Mouse (Mus musculus) kidney, adult 9 months (tissue): Measurements from ENCODE around the gene Abhd4.
A peak's percentile ranks its signal among the peaks of the same experiment; 100 is the strongest.

ENCODE experiments used
- DNase-seq: peaks from one replicate; pipeline ENCODE4 v3.0.0; 2022

Gene Abhd4

DNA sequence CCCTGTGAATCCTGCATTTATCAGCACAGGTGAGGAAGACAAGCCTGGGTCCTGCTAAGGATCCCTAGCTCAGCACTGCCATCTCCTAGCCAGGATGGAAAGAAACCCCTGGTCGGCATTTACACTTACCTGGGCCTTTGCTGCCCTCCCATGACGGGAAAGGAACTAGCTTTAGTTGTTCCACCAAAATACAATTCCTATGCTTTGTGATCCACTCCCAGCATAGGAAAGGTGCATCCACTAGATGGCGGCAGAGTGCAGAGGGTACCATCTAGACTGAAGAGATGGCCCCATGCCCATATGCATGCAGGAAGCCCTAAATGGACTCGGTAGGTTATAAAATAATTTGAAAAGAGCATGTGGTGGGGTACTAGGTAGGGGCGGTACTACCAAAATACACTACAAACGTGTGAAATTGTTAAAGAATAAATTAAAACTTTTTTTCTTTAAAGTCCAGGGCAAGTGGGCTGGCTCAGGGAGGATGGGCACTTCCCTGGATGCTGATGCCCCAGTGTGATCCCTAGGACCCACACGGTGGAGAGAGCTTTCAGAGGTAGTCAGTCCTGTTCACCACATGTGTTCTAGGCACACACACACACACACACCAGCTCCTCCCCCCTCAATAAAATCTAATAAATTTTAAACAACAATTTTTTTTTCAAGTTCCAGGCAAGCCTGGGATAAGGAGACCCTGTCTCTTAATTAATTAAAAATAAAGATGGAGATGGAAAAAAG lies 14.8 kb upstream of the Abhd4 start:
- peak; percentile 89 for DNase-seq

DNA sequence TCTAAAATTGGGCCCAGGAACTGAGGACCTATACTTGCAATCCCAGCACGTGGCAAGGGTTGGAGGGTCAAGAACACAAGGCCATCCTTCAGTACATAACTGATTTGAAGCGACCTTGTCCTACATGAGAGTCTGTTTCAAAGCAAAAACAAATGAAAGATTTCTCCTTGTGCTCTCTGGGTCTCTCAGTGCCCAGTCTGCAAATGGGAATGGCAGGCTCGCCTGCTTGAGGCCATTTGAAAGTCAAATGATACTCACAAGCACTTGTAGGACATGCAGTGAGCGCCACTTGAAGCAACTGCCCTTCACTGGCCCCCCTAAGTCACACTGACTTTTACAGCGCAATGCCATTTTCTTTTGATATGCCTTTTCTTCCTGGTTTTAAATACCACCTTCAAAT lies 13.4 kb upstream of the Abhd4 start:
- DNase-seq = no peak

DNA sequence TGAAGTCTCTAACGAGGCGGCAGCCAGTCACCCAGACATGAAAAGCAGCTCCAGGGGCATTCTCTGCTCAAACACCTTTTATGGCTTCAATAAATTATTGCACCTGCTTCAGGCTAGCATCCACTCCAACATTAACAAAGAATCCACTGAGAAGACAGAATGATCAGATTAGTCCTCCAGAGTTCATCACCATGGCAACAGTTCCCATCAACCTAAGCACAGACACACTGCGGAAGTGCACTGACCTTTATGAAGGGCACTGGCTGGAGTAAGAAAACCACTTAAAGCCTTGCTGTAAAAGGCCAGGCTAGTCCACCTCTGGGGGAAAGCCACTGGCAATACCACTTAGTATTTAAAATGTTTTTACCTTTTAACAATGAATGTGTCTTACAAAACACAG lies 9.8 kb upstream of the Abhd4 start:
- peak; percentile 42 for DNase-seq

DNA sequence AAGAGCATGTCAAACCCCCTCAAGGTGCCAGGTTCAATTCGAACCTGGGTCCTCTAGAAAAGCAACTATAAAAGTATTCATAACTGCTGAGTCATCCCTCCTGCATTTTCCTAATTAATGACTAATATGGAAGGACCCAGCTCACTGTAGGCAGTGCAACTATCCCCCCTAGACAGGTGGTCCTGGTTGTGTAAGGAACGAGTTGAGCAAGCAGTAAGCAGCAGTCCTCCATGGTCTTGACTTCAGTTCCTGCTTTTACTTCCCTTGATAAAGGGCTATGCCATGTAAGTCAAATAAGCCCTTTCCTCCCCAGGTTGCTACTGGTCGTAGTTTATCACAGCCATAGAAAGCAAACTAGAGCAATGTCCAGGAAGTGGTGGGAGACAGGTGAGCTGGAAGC lies 7.8 kb upstream of the Abhd4 start:
- no peak for DNase-seq

DNA sequence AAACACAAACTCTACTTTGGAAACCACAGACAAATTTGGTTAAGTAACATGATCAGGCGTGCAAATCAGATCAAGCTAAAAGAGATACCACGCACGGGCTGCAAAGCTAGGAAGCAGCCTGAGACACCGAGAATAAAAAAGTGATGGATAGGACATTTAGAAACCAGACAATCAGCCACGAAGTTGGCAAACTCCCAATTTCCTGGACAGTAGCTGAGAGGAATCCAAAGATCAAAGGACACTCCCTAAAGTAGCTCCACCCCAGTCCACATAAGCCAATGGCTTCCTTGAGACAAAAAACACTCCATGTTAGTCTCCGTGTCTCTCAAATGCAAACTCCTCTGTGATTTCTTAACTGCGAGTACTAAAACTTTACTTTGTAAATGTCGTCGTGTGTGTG lies 4.7 kb upstream of the Abhd4 start:
- DNase-seq = peak; percentile 88

DNA sequence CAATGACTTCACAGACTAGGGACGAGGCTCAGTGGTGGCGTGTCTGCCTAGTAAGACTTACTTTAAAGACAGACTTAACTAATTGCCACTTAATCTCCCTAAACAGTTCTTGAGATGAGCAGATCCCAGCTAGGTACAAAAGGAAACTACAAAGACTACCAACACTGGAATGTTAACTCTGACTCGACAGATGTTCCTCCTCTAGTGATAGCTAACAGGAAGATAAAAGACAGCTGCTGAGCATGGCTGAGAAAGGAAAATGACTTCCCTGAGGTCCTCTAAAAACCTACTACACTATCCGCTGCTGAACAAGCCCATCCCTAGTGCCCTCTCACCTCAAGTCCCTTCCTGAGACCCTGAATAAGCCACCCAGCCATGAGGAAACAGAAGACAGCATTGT lies 3.9 kb upstream of the Abhd4 start:
- no peak for DNase-seq

DNA sequence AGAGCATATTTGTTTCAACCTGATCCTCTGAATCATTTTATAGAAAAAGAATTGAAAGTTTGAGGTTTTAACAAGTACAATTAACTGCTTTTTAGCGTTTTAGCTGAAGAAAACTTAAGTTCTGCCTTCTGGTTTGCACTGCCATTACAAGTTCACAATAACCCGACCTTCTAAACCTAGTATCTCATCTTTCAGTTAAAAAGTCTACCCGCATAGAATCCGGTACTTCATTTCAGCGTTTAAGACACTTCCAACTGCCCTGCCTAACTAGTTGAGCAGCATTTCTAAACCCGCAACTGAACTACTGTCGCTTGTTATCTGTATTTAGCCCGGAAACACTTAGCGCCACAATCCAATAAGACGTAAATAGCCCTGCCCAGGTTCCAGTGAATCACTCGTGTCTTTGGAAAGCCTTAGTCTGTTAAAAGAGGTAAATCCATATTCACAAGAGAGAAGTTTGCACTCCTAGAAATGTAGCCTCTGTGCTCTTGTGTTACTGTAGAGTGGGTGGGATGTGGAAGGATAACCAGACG lies 748 bp downstream of the Abhd4 start:
- no peak for DNase-seq

DNA sequence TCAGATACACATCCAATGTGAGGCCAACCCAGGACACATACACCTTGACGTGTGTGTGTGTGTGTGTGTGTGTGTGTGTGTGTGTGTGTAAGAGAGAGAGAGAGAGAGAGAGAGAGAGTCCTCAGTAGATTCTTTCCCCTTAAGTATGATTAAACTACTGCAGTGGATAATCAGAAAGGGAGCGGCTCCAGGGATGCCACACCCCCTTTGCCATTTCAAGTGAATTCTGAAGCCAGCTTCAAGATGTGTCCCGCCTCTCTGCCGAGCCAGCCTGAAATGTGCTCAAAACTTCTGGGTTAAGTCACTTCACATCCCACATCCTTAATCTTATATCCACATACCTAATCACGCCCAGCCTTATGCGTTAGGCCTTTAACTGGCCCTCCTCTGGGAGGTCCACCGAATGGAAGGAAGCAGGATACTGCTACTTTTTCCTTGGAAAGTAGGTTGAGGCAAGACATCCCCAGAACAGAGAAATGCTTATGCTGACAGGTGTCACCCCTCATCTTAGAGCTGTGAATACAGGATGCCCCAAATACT lies 4.2 kb downstream of the Abhd4 start:
- DNase-seq = no peak

DNA sequence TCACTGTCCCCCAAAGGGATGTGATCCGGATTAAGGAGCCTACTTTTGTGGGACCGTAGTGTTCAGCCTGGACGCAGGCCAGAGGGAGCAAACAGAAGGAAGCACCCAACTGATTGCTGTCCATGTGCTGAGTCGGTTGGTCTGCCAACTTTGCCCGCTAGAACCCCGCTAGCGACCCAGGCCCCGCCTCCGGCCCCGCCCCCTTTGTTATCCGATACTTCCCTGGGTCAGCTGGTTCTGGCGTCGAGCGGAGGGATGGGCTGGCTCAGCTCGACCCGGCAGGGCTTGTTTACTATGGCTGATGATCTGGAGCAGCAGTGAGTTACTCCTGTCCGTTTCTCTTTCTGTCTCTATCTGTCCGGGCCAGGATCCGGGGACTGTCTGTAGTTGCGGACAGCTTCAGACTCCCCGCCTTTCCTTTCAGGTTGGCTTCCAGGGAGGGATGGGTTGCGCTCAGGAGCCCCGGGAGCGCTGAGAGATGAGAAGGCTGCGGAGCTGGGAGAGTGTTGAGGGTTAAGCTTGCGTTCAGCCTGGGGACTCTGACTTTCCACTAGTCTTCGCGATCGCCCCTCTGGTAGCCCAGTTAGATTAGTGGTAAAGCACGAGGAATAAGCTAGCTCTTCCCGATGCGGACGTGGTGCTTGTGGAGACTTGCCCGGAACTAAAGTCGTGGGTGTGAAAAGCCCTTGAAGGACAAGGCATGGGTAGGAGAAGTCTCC lies 5.2 kb downstream of the Abhd4 start:
- DNase-seq = peak; percentile 96

DNA sequence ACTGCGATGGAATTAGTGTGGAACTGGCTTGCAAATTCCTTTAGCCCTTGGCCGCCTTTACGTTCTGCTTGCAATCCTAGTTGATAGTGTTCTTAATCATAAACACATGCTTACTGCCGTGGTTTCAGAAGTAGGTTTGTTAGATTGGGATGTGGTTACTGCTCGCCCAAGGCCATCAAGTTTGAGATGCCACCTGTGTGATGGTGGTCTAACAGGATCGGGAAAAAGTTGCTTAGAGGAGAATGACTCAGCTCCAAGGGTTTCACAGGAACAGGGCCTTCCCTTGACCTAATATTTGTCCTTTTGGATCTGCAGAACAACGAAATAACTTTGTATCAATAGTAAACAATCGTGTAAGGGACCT lies 5.7 kb downstream of the Abhd4 start:
- no peak for DNase-seq

DNA sequence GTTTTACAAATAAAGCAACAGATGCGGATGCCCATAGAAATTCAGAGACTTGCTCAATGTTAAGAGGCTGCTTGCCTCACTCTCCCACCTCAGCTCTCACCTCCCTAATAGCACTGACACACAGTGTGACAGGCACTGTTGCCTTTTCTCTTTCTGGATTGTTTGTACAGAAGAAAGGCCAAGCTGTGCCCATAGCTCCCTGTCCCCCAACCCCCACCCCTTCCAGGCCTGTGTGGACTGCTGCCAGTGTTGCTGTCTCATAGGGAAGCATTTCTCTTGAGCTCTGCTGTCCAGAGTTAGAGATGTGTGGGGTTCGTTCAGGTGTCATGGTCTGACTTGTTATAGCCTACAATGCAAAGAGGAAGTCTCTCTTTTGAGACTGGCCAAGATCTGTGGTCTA lies 6.2 kb downstream of the Abhd4 start:
- no peak for DNase-seq

DNA sequence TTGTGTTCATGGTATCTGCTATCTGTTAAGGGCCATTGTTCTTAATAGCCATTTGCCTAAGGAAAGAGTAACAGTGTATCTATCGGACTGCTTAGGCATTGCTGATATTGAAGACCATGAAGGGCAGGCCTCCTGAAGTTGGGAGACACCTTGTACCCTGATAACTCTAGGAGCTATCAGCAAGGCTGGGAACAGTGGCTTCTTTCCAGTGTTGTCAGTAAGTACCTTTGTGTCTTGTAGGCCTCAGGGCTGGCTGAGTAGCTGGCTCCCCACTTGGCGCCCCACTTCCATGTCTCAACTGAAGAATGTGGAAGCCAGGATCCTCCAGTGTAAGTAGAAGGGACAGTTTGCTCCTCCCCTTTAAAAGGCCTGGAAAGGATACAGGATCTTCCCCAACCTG lies 7.4 kb downstream of the Abhd4 start:
- DNase-seq = no peak

DNA sequence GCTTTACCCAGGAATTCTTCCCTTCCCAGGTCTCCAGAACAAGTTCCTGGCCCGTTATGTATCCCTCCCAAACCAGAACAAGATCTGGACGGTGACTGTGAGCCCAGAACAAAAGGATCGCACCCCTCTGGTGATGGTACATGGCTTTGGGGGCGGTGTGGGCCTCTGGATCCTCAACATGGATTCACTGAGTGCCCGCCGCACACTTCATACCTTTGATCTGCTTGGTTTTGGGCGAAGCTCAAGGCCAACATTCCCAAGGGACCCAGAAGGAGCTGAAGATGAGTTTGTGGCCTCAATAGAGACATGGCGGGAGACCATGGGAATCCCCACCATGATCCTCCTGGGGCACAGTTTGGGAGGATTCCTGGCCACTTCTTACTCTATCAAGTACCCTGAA lies 8.6 kb downstream of the Abhd4 start:
- DNase-seq = no peak

DNA sequence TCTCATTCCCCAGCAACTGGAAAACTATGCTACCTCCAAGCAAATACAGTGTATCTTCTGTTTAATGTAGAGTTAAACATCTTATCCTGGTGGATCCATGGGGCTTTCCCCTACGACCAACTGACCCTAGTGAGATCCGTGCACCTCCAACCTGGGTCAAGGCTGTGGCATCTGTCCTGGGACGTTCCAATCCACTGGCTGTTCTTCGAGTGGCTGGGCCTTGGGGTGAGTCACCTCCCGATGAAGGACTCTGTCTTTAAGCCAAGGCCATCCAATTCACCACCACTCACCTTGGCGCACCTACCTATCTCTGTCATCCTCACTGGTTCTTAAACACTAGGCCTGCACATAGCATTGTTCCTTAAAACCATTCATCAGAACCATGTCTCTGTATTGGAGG lies 9.1 kb downstream of the Abhd4 start:
- no peak for DNase-seq

DNA sequence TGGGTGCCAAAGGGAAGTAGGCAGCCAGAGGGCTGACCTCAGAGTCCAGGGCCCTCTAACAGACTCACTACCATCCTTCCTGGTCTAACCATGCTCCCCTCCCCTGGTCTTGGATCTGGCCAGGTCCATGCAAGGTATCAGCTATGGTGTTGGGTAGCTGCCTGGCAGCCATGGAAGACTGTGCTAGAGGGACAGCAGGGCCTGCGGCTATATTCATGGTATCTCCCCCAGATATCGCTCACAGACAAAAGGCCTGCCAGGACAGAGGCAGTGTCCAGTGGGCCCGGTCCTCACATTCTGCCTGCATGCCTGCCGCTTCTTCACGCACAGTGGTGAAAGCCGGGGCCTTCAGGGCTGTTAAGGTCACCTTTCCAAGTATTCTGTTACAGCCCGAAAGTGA lies 10.2 kb downstream of the Abhd4 start:
- DNase-seq = no peak

DNA sequence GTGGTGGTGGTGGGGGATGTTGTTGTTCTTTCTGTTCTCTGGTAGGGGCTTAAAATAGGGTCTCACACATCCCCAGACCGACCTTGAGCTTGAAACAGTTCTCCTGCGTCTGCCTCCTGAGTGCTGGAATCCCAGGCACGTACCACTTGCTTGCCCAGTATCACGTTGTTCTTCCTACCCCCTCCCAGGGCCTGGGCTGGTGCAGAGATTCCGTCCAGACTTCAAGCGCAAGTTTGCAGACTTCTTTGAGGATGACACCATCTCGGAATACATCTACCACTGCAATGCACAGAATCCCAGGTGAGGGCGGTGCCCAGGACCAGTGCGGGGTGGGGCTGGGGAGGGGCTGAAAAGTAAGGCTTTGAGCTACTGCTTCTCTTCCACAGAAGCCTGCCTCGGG lies 11.1 kb downstream of the Abhd4 start:
- DNase-seq = no peak

DNA sequence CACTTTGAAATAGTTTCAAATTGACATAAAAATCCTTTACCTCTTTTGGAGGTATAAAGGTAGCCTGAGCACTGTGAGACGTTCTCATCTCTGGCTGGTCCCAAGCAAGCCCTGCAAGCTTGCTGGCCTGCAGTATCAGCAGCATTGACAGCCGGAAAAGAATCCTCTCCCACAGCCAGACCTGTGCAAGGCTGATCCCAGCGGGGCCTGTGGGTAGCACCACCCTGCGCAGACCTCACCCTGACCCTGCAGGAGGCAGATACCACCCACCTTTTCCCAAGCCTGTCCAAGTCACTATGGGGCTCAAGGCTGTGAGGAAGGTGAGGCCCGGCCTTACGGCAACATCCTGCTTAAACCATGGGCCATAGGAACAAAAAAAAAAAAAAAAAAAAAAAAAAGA lies 12.0 kb downstream of the Abhd4 start:
- DNase-seq = no peak

DNA sequence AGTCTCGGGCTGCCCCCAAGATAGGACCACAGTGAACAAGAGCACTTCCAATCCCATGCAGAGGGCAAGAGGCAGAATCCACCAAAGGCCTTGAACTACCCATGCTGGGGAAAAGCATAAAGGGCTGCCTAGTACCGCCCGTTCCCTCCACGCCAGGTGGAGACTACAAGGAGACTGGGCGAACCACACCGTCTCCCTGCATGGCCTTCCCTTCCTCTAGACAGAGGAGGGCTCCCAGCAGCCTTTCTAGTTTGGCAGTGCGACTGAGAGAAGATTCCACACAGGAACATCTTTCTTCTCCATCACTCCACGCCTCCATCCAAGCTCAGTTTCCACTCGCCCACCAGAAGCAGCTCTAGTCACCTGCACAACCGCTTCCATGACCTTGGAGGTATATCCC lies 14.0 kb downstream of the Abhd4 start:
- no peak for DNase-seq

DNA sequence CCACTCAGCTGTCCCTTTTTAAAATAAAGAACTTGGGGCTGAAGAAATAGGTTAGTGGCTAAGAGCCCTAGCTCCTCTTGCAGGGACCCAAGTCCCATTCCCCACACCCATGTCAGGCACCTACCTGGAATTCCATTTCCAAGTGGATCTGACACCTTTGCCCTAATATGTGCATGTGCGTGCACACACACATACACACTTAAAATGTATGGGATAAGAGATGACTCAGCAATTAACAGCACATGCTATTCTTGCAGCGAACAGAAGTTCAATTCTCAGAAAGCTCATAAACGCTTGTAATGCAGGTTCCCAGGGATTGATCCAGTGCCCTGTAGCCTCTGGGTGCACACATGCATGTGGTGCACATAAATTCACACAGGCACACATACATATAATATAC lies 15.6 kb downstream of the Abhd4 start:
- DNase-seq = no peak

DNA sequence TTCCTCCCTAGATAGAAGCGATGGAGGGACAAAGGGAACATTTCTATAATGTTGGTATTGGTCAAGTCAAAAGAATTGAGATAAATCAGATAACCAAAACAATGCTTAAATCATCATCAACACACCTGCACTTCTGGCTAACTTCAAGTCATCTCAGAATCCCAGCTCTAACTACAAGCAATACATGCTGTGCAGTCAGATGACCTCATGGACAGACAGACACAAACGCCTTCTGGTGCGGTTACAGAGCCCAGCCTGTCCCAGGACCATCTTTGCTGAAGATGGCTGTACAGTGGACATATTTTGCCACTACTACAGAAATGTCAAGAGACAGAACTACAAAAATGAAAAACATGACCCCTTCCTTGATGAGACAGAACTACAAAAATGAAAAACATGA lies 16.4 kb downstream of the Abhd4 start:
- DNase-seq = no peak

DNA sequence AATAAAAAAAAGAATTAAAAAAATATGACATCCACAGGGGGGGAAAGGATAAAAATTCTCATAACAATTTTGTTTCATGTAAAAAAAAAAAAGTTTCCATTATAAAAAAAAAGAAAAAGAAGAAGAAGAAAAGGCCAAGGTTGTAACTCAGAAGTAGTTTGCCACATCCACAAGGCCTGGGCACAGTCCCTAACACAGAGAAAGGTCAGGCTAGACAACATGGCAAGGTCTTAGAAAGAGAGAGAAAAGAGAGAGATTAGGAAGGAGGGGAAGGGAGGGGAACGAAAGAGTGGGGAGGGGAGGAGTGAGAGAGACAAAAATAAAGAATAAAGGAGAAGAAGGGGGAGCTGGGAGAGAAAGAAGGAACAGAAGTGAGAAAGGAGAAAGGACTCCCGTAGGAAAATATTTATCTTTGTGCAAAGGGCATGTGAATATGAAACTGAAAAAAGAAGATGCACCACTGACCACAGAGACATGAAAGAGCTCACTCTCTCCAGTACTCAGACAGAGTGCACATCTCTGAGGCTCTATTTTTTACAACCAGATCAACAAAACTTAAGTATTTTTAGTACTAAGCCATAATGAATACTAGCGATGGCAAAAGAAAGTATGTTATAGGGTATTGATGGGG lies 18.1 kb downstream of the Abhd4 start:
- DNase-seq = no peak

DNA sequence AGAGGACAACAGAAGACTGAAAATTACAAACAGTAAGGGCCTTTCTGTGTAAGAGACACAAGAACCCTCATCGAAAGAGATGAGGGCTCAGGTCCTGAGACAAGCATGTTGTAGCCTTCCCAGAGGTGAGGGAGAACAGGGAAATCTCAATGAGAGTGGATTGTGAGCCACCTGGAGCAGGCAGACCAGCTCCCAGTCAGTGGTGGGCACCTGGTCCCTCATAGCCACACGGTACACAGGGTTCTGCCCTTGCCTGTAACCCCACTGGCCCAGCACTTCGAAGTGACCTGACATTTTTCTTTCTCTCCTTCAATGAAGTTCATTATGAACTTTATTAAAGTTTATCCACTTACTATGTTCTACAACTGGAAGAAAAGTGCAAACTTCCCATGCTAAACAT lies 18.7 kb downstream of the Abhd4 start:
- no peak for DNase-seq

DNA sequence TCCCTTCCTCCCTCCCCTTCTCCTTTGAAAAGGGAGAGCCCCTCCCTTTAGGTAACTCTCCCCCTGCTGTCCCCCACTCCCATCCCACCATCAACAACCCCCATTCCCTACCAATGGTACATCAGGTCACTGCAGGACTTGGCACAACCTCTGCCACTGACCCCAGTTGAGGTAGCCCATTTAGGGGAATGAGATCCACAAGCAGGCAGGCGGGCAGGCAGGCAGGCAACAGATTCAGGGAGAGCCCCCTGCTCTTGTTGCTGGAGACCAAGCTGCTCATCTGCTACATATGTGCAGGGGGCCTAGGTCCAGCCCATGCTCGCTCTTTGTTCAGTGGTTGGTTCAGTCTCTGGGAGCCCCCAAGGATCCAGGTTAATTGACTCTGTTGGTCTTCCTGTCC lies 22.5 kb downstream of the Abhd4 start:
- DNase-seq = no peak

DNA sequence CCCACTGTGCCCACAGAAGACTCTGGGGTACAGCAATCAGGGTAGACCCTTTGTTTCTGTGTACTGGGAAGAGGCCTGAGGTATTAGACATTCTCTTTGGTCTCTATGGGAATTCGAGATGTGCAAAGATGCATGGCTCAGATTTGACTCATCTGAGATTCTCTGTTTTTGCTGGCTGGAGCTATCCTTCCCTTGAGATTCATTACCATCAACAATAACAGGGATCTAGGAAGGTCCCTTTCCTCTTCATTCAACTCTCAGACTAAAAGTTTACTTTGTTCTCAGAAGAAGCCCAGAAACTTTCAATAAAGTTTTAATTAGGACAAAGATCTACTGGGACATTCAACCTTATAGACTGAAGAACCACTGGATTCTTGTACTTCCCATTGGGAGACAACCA lies 30.9 kb downstream of the Abhd4 start, which contains the start of gene Olfr49:
Olfr49 (minus strand) TSS at position 101 of the 400 bp plus-strand sequence.
- DNase-seq = no peak
